In genomic region chr5:55416146-55416545, GRCm38 (mm10) we compare ENCODE assay signal across 21 mouse cellular contexts.
DNase-seq lines count a peak whose midpoint lies in the region; ATAC-seq lines count a peak whose summit lies in the region.
"Had no signal": no experiment of that assay in that cellular context is flagged by ENCODE, and none has a peak within 500 bp of the region (broad histone marks: within the 10 kb centered on the region; RNA-seq: fewer than 3 reads in every experiment).

No protein-coding gene starts in this region.

- no peak overlapping the region for H3K27ac ChIP-seq in midbrain, embryonic 14.5 days (replicated peaks; ENCODE audit: low read depth, low read length)
- H3K27ac ChIP-seq in midbrain, embryonic 11.5 days (ENCODE audit: low read depth, low read length), result no peak overlapping the region
- no peak overlapping the region for H3K27ac ChIP-seq in heart, embryonic 11.5 days (ENCODE audit: low read depth, low read length)
- H3K27ac ChIP-seq: embryonic facial prominence, embryonic 12.5 days; forebrain, embryonic 15.5 days; hindbrain, embryonic 15.5 days; midbrain, embryonic 13.5 days; stomach, postnatal 0 days had no signal

- 82% methylated on average over 5 of the region's 5 CpGs for WGBS in midbrain, embryonic 14.5 days
- 83% methylated on average over 5 of the region's 5 CpGs for WGBS in midbrain, embryonic 11.5 days
- 74% methylated on average over 5 of the region's 5 CpGs for WGBS in heart, embryonic 11.5 days (ENCODE audit: insufficient replicate concordance)

- no peaks in the 10 kb centered on the region for H3K9me3 ChIP-seq in midbrain, embryonic 14.5 days (ENCODE audit: control insufficient read depth, low read length)
- H3K9me3 ChIP-seq in midbrain, embryonic 11.5 days (ENCODE audit: control insufficient read depth, low read length), result no peaks in the 10 kb centered on the region
- H3K9me3 ChIP-seq in heart, embryonic 11.5 days (replicated peaks; ENCODE audit: control insufficient read depth, low read length), result no peaks in the 10 kb centered on the region
- H3K9me3 ChIP-seq: embryonic facial prominence, embryonic 12.5 days; forebrain, embryonic 15.5 days; hindbrain, embryonic 15.5 days; midbrain, embryonic 13.5 days had no signal

- no peaks in the 10 kb centered on the region for H3K4me1 ChIP-seq in midbrain, embryonic 14.5 days (ENCODE audit: control insufficient read depth, insufficient read depth, low read length)
- no peaks in the 10 kb centered on the region for H3K4me1 ChIP-seq in midbrain, embryonic 11.5 days (ENCODE audit: control insufficient read depth, insufficient read depth, low read length)
- no peaks in the 10 kb centered on the region for H3K4me1 ChIP-seq in heart, embryonic 11.5 days (ENCODE audit: control insufficient read depth, insufficient read depth, low read length)
- H3K4me1 ChIP-seq: embryonic facial prominence, embryonic 12.5 days; forebrain, embryonic 15.5 days; hindbrain, embryonic 15.5 days; midbrain, embryonic 13.5 days had no signal

- no peak for ATAC-seq in midbrain, embryonic 14.5 days (ENCODE audit: low FRiP score, low TSS enrichment)
- no peak for ATAC-seq in midbrain, embryonic 11.5 days (ENCODE audit: low FRiP score)
- no peak for ATAC-seq in heart, embryonic 11.5 days (replicated peaks; ENCODE audit: insufficient number of reproducible peaks, low FRiP score, low TSS enrichment)
- no peak for ATAC-seq in activated CD4-positive, CD25-positive, alpha-beta regulatory T cell, adult 4 months
- ATAC-seq: forebrain, embryonic 15.5 days; intestine, embryonic 16.5 days; lung, postnatal 0 days; midbrain, embryonic 13.5 days had no signal

- H3K27me3 ChIP-seq in midbrain, embryonic 14.5 days (ENCODE audit: control insufficient read depth, insufficient read depth, low read length), result no peaks in the 10 kb centered on the region
- H3K27me3 ChIP-seq in midbrain, embryonic 11.5 days (ENCODE audit: control insufficient read depth, insufficient read depth, low read length), result no peaks in the 10 kb centered on the region
- H3K27me3 ChIP-seq in heart, embryonic 11.5 days (ENCODE audit: control insufficient read depth, insufficient read depth, low read length), result no peaks in the 10 kb centered on the region
- H3K27me3 ChIP-seq: embryonic facial prominence, embryonic 12.5 days; forebrain, embryonic 15.5 days; hindbrain, embryonic 15.5 days; midbrain, embryonic 13.5 days had no signal

- DNase-seq in frontal cortex, adult 2 months (ENCODE audit: extremely low spot score in 1 of 2, low spot score in 1 of 2), result peak; percentile 53 to 85
- no peak for DNase-seq in frontal cortex, postnatal 14 days (ENCODE audit: low spot score in 2 of 2)
- peak; percentile 4 for DNase-seq in midbrain, embryonic 14.5 days
- DNase-seq in midbrain, embryonic 11.5 days (ENCODE audit: low spot score, missing footprints), result no peak
- peak; percentile 42 to 56 for DNase-seq in left cerebral cortex, adult 9 months (ENCODE audit: low spot score in 2 of 2)
- DNase-seq: cerebellum, adult 9-10 months; gastrocnemius, postnatal 14 days; heart, adult 18-20 months; heart, postnatal 36 days; kidney, postnatal 4 days; liver; thymus, postnatal 14 days had no signal

- H3K4me3 ChIP-seq in midbrain, embryonic 14.5 days (replicated peaks; ENCODE audit: low read depth, low read length), result no peak overlapping the region
- no peak overlapping the region for H3K4me3 ChIP-seq in midbrain, embryonic 11.5 days (ENCODE audit: low read depth, low read length)
- H3K4me3 ChIP-seq in heart, embryonic 11.5 days (ENCODE audit: low read depth, low read length), result no peak overlapping the region
- H3K4me3 ChIP-seq: embryonic facial prominence, embryonic 12.5 days; forebrain, embryonic 15.5 days; hindbrain, embryonic 15.5 days; midbrain, embryonic 13.5 days had no signal

- H3K36me3 ChIP-seq in midbrain, embryonic 14.5 days (ENCODE audit: control insufficient read depth, insufficient read depth, low read length), result no peaks in the 10 kb centered on the region
- no peaks in the 10 kb centered on the region for H3K36me3 ChIP-seq in midbrain, embryonic 11.5 days (ENCODE audit: control insufficient read depth, insufficient read depth, low read length)
- H3K36me3 ChIP-seq in heart, embryonic 11.5 days (ENCODE audit: control insufficient read depth, insufficient read depth, low read length), result no peaks in the 10 kb centered on the region
- H3K36me3 ChIP-seq: embryonic facial prominence, embryonic 12.5 days; forebrain, embryonic 15.5 days; hindbrain, embryonic 15.5 days; midbrain, embryonic 13.5 days had no signal

- no peak overlapping the region for H3K4me2 ChIP-seq in midbrain, embryonic 14.5 days (ENCODE audit: low read length)
- H3K4me2 ChIP-seq in midbrain, embryonic 11.5 days, result no peak overlapping the region
- H3K4me2 ChIP-seq in heart, embryonic 11.5 days, result no peak overlapping the region
- H3K4me2 ChIP-seq: embryonic facial prominence, embryonic 12.5 days; forebrain, embryonic 15.5 days; hindbrain, embryonic 15.5 days; midbrain, embryonic 13.5 days had no signal

- no peak overlapping the region for H3K9ac ChIP-seq in midbrain, embryonic 14.5 days (replicated peaks; ENCODE audit: low read length)
- no peak overlapping the region for H3K9ac ChIP-seq in midbrain, embryonic 11.5 days (ENCODE audit: low read length)
- H3K9ac ChIP-seq in heart, embryonic 11.5 days (ENCODE audit: low read depth, low read length), result no peak overlapping the region
- H3K9ac ChIP-seq: embryonic facial prominence, embryonic 12.5 days; forebrain, embryonic 15.5 days; hindbrain, embryonic 15.5 days; midbrain, embryonic 13.5 days had no signal

Comparison
In these comparisons a context has a peak if more than half of its experiments do, and no peak if none do; other contexts are left out.
1. DNase-seq: peak in frontal cortex, adult 2 months (2 of 2), midbrain, embryonic 14.5 days (single experiment) and left cerebral cortex, adult 9 months (2 of 2); none in frontal cortex, postnatal 14 days (0 of 2) and midbrain, embryonic 11.5 days (single experiment).